Mouse (Mus musculus): ENCODE results near the gene Prss21. TPM values are rescaled to one million over a fixed set of nuclear protein-coding genes. Genes with fewer than 3 reads are reported as not detected.

Prss21 gene
- polyA plus RNA-seq, 1 experiment = not detected

- H3K27ac ChIP-seq (ENCODE audit: insufficient read depth, low read length) = peak overlapping the region; percentile 42
- H3K9ac ChIP-seq (ENCODE audit: low read depth, poor library complexity, severe bottlenecking) = no peak overlapping the region
- no peaks in the 10 kb centered on the region for H3K27me3 ChIP-seq (ENCODE audit: control insufficient read depth, insufficient read depth, low read length, poor library complexity, severe bottlenecking)
- TF ChIP-seq CTCF (IDR thresholded peaks at IDR 0.05; ENCODE audit: low read depth, low read length) = no peak
- no peak for TF ChIP-seq EP300 (IDR thresholded peaks at IDR 0.05; ENCODE audit: insufficient read depth, low read depth, low read length)
- no peak for TF ChIP-seq POLR2A (IDR thresholded peaks at IDR 0.05; ENCODE audit: insufficient read depth, low read length)
- peaks cover 8% of the 10 kb centered on the region for H3K4me1 ChIP-seq (ENCODE audit: control insufficient read depth, insufficient read depth, low read length)
- peaks cover 83% of the 10 kb centered on the region for H3K36me3 ChIP-seq (ENCODE audit: control insufficient read depth, insufficient read depth, low read length, poor library complexity, severe bottlenecking)
- H3K9me3 ChIP-seq (replicated peaks; ENCODE audit: control insufficient read depth, insufficient read depth, low read length, poor library complexity, severe bottlenecking) = peaks cover 9% of the 10 kb centered on the region
- H3K4me3 ChIP-seq (ENCODE audit: low read depth, low read length) = no peak overlapping the region
Observed at GRCm38 (mm10) chr17:23823614-23824013, 44.2 kb upstream of the Prss21 start.

- peaks cover 65% of the 10 kb centered on the region for H3K36me3 ChIP-seq (ENCODE audit: control insufficient read depth, insufficient read depth, low read length, poor library complexity, severe bottlenecking)
Observed at GRCm38 (mm10) chr17:23825591-23825990, 42.3 kb upstream of the Prss21 start.

GRCm38 (mm10) chr17:23828271-23829001 is 39.4 kb upstream of the Prss21 start:
- Histone ChIP-seq H3K27me3 (ENCODE audit: control insufficient read depth, insufficient read depth, low read length, poor library complexity, severe bottlenecking) (no peaks in the 10 kb centered on the region), H3K9me3 (replicated peaks; ENCODE audit: control insufficient read depth, insufficient read depth, low read length, poor library complexity, severe bottlenecking) (no peaks in the 10 kb centered on the region), H3K27ac (ENCODE audit: insufficient read depth, low read length) (peak overlapping the region; percentile 70), H3K4me1 (ENCODE audit: control insufficient read depth, insufficient read depth, low read length) (no peaks in the 10 kb centered on the region), H3K36me3 (ENCODE audit: control insufficient read depth, insufficient read depth, low read length, poor library complexity, severe bottlenecking) (peaks cover 39% of the 10 kb centered on the region), H3K4me3 (ENCODE audit: low read depth, low read length) (peak overlapping the region; percentile 98), H3K9ac (ENCODE audit: low read depth, poor library complexity, severe bottlenecking) (peak overlapping the region; percentile 94)
- no peak for TF ChIP-seq CTCF (IDR thresholded peaks at IDR 0.05; ENCODE audit: low read depth, low read length)
- TF ChIP-seq EP300 (IDR thresholded peaks at IDR 0.05; ENCODE audit: insufficient read depth, low read depth, low read length) = no peak
- no peak for TF ChIP-seq POLR2A (IDR thresholded peaks at IDR 0.05; ENCODE audit: insufficient read depth, low read length)

More at GRCm38 (mm10) chr17:23825591-23825990, 42.3 kb upstream of the Prss21 start:
- H3K4me1 ChIP-seq (ENCODE audit: control insufficient read depth, insufficient read depth, low read length) = peaks cover 5% of the 10 kb centered on the region
- H3K9ac ChIP-seq (ENCODE audit: low read depth, poor library complexity, severe bottlenecking) = no peak overlapping the region
- TF ChIP-seq CTCF (IDR thresholded peaks at IDR 0.05; ENCODE audit: low read depth, low read length) = no peak
- TF ChIP-seq EP300 (IDR thresholded peaks at IDR 0.05; ENCODE audit: insufficient read depth, low read depth, low read length) = no peak
- TF ChIP-seq POLR2A (IDR thresholded peaks at IDR 0.05; ENCODE audit: insufficient read depth, low read length) = no peak
- H3K4me3 ChIP-seq (ENCODE audit: low read depth, low read length) = no peak overlapping the region
- no peaks in the 10 kb centered on the region for H3K9me3 ChIP-seq (replicated peaks; ENCODE audit: control insufficient read depth, insufficient read depth, low read length, poor library complexity, severe bottlenecking)
- peak overlapping the region; percentile 74 for H3K27ac ChIP-seq (ENCODE audit: insufficient read depth, low read length)
- no peaks in the 10 kb centered on the region for H3K27me3 ChIP-seq (ENCODE audit: control insufficient read depth, insufficient read depth, low read length, poor library complexity, severe bottlenecking)

GRCm38 (mm10) chr17:23829064-23829619 is 38.7 kb upstream of the Prss21 start, which contains the start of gene Elob:
Elob (minus strand) TSS chr17:23829136.
- H3K9me3 ChIP-seq (replicated peaks; ENCODE audit: control insufficient read depth, insufficient read depth, low read length, poor library complexity, severe bottlenecking) = no peaks in the 10 kb centered on the region
- H3K4me3 ChIP-seq (ENCODE audit: low read depth, low read length) = peak within 1 kb of the TSS; percentile 98
- H3K36me3 ChIP-seq (ENCODE audit: control insufficient read depth, insufficient read depth, low read length, poor library complexity, severe bottlenecking) = peaks cover 32% of the 10 kb centered on the region
- peak within 1 kb of the TSS; percentile 94 for H3K27ac ChIP-seq (ENCODE audit: insufficient read depth, low read length)
- peak; percentile 33 for TF ChIP-seq CTCF (IDR thresholded peaks at IDR 0.05; ENCODE audit: low read depth, low read length)
- TF ChIP-seq POLR2A (IDR thresholded peaks at IDR 0.05; ENCODE audit: insufficient read depth, low read length) = no peak
- no peak for TF ChIP-seq EP300 (IDR thresholded peaks at IDR 0.05; ENCODE audit: insufficient read depth, low read depth, low read length)
- H3K4me1 ChIP-seq (ENCODE audit: control insufficient read depth, insufficient read depth, low read length) = no peaks in the 10 kb centered on the region
- no peaks in the 10 kb centered on the region for H3K27me3 ChIP-seq (ENCODE audit: control insufficient read depth, insufficient read depth, low read length, poor library complexity, severe bottlenecking)
- H3K9ac ChIP-seq (ENCODE audit: low read depth, poor library complexity, severe bottlenecking) = peak within 1 kb of the TSS; percentile 94

- Histone ChIP-seq H3K4me3 (ENCODE audit: low read depth, low read length) (no peak overlapping the region), H3K27ac (ENCODE audit: insufficient read depth, low read length) (no peak overlapping the region), H3K36me3 (ENCODE audit: control insufficient read depth, insufficient read depth, low read length, poor library complexity, severe bottlenecking) (peaks cover 13% of the 10 kb centered on the region), H3K27me3 (ENCODE audit: control insufficient read depth, insufficient read depth, low read length, poor library complexity, severe bottlenecking) (no peaks in the 10 kb centered on the region), H3K4me1 (ENCODE audit: control insufficient read depth, insufficient read depth, low read length) (no peaks in the 10 kb centered on the region), H3K9me3 (replicated peaks; ENCODE audit: control insufficient read depth, insufficient read depth, low read length, poor library complexity, severe bottlenecking) (no peaks in the 10 kb centered on the region), H3K9ac (ENCODE audit: low read depth, poor library complexity, severe bottlenecking) (no peak overlapping the region)
- TF ChIP-seq CTCF (IDR thresholded peaks at IDR 0.05; ENCODE audit: low read depth, low read length) (no peak), POLR2A (IDR thresholded peaks at IDR 0.05; ENCODE audit: insufficient read depth, low read length) (no peak), EP300 (IDR thresholded peaks at IDR 0.05; ENCODE audit: insufficient read depth, low read depth, low read length) (no peak)
Observed at GRCm38 (mm10) chr17:23831201-23831600, 36.7 kb upstream of the Prss21 start.
